Mouse (Mus musculus) spleen, adult 2 months (tissue): ENCODE data around the gene Tom1l2.

Source experiments
- CTCF ChIP-seq: fragments of 200-500 bp; IDR thresholded peaks from 2 replicates; pipeline ENCODE4 v1.5.1; 2011; ENCODE audit warnings: mild to moderate bottlenecking, inconsistent platforms; ENCODE audit not compliant: insufficient read depth, insufficient read length, insufficient replicate concordance; ENCODE audit errors: extremely low read depth
- POLR2A ChIP-seq: fragments of 200-500 bp; IDR thresholded peaks from 2 replicates; pipeline ENCODE4 v1.6.1; 2011; ENCODE audit warnings: low read depth, low read length, inconsistent platforms

DNA sequence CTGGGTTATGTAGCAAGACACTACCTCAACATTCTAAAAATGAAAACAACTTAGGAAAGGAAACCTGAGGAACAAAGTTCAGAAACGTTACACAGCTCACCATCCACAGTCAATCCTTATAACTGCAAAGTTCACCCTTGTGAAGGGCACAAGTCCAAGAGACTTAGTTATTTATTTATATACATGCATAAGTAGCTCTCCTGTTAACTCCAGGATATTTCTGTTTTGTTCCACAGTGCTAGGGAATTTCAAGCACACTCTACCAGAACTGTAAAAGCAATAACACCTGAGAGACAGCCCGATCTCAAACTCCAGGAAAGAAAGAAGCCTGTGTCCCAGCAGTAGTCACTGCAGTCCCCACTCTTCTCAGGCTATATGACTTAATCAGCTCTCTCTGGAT, 31.3 kb downstream of the Tom1l2 start:
- TF ChIP-seq POLR2A (no peak), CTCF (no peak)
